21 mouse cellular contexts compared by ENCODE assay signal in the genomic region with DNA sequence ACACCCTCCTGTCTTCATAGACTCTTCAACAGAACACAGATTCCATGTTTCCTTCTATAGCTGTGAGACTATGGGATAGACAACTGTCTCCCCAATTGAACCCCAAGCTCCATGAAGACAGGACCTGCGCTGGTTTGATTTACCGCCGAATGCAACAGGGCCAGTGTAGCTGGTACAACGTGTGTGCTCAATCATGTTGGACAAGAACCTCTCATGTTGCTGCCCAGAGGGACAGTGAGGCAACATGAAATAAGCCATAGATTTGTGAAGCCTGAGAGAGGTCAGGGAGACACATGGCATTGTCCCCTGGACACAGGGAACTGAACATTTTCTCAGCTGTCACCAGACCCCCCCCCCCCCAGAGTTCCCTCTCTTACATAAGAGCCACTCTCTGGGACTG. TPM values are rescaled to one million over a fixed set of nuclear protein-coding genes. Genes with fewer than 3 reads are reported as not detected.
DNase-seq lines count a peak whose midpoint lies in the region; ATAC-seq and TF ChIP-seq lines count a peak whose summit lies in the region.
"Had no signal": no experiment of that assay in that cellular context is flagged by ENCODE, and none has a peak within 500 bp of the region (broad histone marks: within the 10 kb centered on the region; RNA-seq: fewer than 3 reads in every experiment).

No protein-coding gene starts in this region.

- ATAC-seq in heart, embryonic 15.5 days (replicated peaks; ENCODE audit: insufficient number of reproducible peaks, insufficient read depth, low FRiP score, low read depth) = no peak
- no peak for ATAC-seq in kidney, postnatal 0 days (replicated peaks; ENCODE audit: low FRiP score, low read depth)
- ATAC-seq: forebrain, embryonic 15.5 days had no signal

- H3K27ac ChIP-seq in heart, embryonic 15.5 days = 0 out of 2 replicates have a peak overlapping the region, but pooled peaks have one; percentile 3
- peak overlapping the region; percentile 81; the same call in 1 of the 2 replicates for H3K27ac ChIP-seq in kidney, postnatal 0 days
- H3K27ac ChIP-seq: embryonic facial prominence, embryonic 13.5 days; forebrain, embryonic 15.5 days; limb, embryonic 15.5 days; lung, embryonic 15.5 days; macrophage; neural tube, embryonic 12.5 days; stomach, postnatal 0 days had no signal

- no peaks in the 10 kb centered on the region for H3K27me3 ChIP-seq in heart, embryonic 15.5 days
- no peaks in the 10 kb centered on the region for H3K27me3 ChIP-seq in kidney, postnatal 0 days (ENCODE audit: insufficient read depth, low read length)
- H3K27me3 ChIP-seq: embryonic facial prominence, embryonic 13.5 days; forebrain, embryonic 15.5 days; limb, embryonic 15.5 days; lung, embryonic 15.5 days; neural tube, embryonic 12.5 days had no signal

- H3K4me2 ChIP-seq in heart, embryonic 15.5 days = no peak overlapping the region
- no peak overlapping the region for H3K4me2 ChIP-seq in kidney, postnatal 0 days (ENCODE audit: low read length)
- H3K4me2 ChIP-seq: embryonic facial prominence, embryonic 13.5 days; forebrain, embryonic 15.5 days; limb, embryonic 15.5 days; lung, embryonic 15.5 days; midbrain, embryonic 11.5 days; neural tube, embryonic 12.5 days had no signal

- no peaks in the 10 kb centered on the region for H3K9me3 ChIP-seq in heart, embryonic 15.5 days (replicated peaks)
- no peaks in the 10 kb centered on the region for H3K9me3 ChIP-seq in kidney, postnatal 0 days (replicated peaks; ENCODE audit: low read length)
- H3K9me3 ChIP-seq: embryonic facial prominence, embryonic 13.5 days; forebrain, embryonic 15.5 days; limb, embryonic 15.5 days; lung, embryonic 15.5 days; neural tube, embryonic 12.5 days had no signal

- TF ChIP-seq CTCF in kidney, postnatal 0 days (IDR thresholded peaks at IDR 0.05; ENCODE audit: low read depth) = no peak

- peak; percentile 16 for DNase-seq in embryo, embryonic 10 days (ENCODE audit: low spot score)
- DNase-seq in embryo, embryonic 9.5 days (ENCODE audit: extremely low spot score) = no peak
- no peak for DNase-seq in heart, adult 9 months (ENCODE audit: low spot score in 2 of 2)
- DNase-seq in kidney, postnatal 0 days (ENCODE audit: low spot score) = no peak
- no peak for DNase-seq in kidney, adult 8-10 months
- no peak for DNase-seq in lung, postnatal 4 days
- DNase-seq in thymus, postnatal 10 days (ENCODE audit: low spot score in 2 of 2) = no peak
- DNase-seq: adrenal gland, adult 8-10 months; cerebellum, adult 9-10 months; kidney, postnatal 10 days; right cerebral cortex, adult 18-20 months; thymus, postnatal 14 days had no signal

- H3K4me3 ChIP-seq in heart, embryonic 15.5 days = no peak overlapping the region
- H3K4me3 ChIP-seq in kidney, postnatal 0 days (replicated peaks; ENCODE audit: low read depth, low read length) = no peak overlapping the region
- H3K4me3 ChIP-seq: embryonic facial prominence, embryonic 13.5 days; forebrain, embryonic 15.5 days; limb, embryonic 15.5 days; lung, embryonic 15.5 days; neural tube, embryonic 12.5 days had no signal

- peaks cover 22% of the 10 kb centered on the region for H3K4me1 ChIP-seq in heart, embryonic 15.5 days (replicated peaks)
- H3K4me1 ChIP-seq in kidney, postnatal 0 days (replicated peaks; ENCODE audit: insufficient read depth, low read length) = peaks cover 14% of the 10 kb centered on the region
- H3K4me1 ChIP-seq: forebrain, embryonic 15.5 days; lung, embryonic 15.5 days had no signal

- no peak overlapping the region for H3K9ac ChIP-seq in heart, embryonic 15.5 days
- no peak overlapping the region for H3K9ac ChIP-seq in kidney, postnatal 0 days (ENCODE audit: low read depth, low read length)
- H3K9ac ChIP-seq: embryonic facial prominence, embryonic 13.5 days; forebrain, embryonic 15.5 days; limb, embryonic 15.5 days; lung, embryonic 15.5 days; neural tube, embryonic 12.5 days had no signal

- no peaks in the 10 kb centered on the region for H3K36me3 ChIP-seq in heart, embryonic 15.5 days
- no peaks in the 10 kb centered on the region for H3K36me3 ChIP-seq in kidney, postnatal 0 days (ENCODE audit: insufficient read depth, low read length)
- H3K36me3 ChIP-seq: embryonic facial prominence, embryonic 13.5 days; forebrain, embryonic 15.5 days; limb, embryonic 15.5 days; lung, embryonic 15.5 days; neural tube, embryonic 12.5 days had no signal

- 66% methylated on average over 4 of the region's 4 CpGs for WGBS in heart, embryonic 15.5 days
- 56% methylated on average over 4 of the region's 4 CpGs for WGBS in kidney, postnatal 0 days

RNA-seq across cellular contexts. Expression of gene Dpf3, which starts 21.5 kb away (rescaled TPM):
- polyA plus RNA-seq in heart, embryonic 15.5 days (2015; fragmentation: Nextera tagmentation; extraction: Ambion mirVana) = 17.3 and 20.7 TPM in 2 replicates
- polyA plus RNA-seq in kidney, postnatal 0 days (2015; fragmentation: Nextera tagmentation; extraction: Ambion mirVana) = 7.8 and 9.3 TPM in 2 replicates
- polyA plus RNA-seq: macrophage had no signal

RNA-seq across cellular contexts. Expression of gene Dcaf4, which starts 54.2 kb away (rescaled TPM):
- 22.5 and 27.8 TPM in 2 replicates for polyA plus RNA-seq in heart, embryonic 15.5 days (2015; fragmentation: Nextera tagmentation; extraction: Ambion mirVana)
- 19.8 and 20.6 TPM in 2 replicates for polyA plus RNA-seq in kidney, postnatal 0 days (2015; fragmentation: Nextera tagmentation; extraction: Ambion mirVana)
